Mouse (Mus musculus) gastrocnemius, postnatal 4 days (tissue): ENCODE data around the gene Hoxa3. TPM values are rescaled to one million over a fixed set of nuclear protein-coding genes. Genes with fewer than 3 reads are reported as not detected.

Experiments
- DNase-seq, 2 experiments: peaks; one replicate each; pipeline ENCODE4 v3.0.0; 2021 to 2022; ENCODE audit warnings: low spot score in 2 of 2, mixed read lengths in 2 of 2
- total RNA-seq, 2 experiments: library from RNA; stranded (reverse); gene quantifications; 2 replicates each; pipeline ENCODE4 v1.2.3; 2021

Hoxa3 gene
- total RNA-seq, 2 experiments from 2014 or later = 3.2 to 4.1 TPM

GRCm38 (mm10) chr6:52190410-52190809 lies 22.7 kb downstream of the Hoxa3 start:
- no peak for DNase-seq

DNA sequence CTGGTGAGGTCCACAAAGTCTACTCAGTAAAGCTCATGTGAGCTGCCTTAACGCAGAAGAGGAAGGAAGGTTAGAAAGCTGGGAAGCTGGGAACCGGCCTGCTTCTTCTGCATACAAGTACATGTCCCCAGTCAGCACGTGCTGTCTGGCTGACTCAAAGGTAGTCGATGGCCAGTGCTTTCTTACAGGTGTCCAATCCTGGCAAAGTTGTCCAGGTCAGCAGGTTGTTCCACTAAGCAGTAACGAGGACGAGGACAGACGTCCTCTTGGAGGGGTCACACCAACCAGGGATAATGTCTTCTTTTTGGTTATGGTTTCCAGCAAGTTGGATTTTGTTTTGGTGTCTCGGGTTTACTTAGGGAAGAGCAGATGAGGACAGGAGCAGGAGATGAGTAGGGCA lies 23.2 kb downstream of the Hoxa3 start:
- DNase-seq = no peak

DNA sequence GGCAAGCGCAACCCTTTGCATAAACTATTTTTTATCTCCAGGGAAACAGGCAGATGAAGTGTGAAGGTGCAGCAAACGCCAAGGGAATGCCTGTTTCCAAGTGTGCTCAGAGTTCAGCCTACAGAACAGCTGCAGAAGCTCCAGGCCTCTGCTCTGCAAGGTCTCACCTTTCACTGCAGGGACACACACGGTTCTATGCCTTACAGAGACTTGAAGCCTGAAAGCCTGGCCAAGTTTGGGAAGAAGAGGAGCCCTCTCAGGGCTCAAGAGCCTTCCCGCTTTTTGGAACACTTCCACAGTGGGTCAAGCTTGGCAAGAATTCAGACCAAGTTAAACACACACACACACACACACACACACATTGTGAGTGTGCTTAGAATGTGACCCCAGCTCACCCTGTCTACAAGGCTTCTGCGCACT lies 24.0 kb downstream of the Hoxa3 start:
- DNase-seq = no peak

DNA sequence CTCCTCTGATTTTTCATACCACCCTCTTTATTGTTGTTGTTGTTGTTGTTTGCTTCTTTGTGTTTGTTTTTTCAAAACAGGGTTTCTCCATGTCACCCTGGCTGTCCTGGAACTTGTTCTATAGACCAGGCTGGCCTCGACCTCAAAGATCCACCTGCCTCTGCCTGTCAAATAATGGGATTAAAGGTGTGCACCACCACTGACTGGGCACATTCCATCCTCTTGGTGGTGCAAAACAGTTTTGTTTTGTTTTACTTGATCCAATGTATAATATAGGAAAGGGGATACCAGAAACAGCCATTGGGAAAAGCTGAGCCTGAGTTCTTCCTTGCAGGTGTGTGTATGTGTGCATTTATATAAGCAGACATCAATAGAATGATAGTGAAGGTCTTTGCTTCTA lies 26.6 kb downstream of the Hoxa3 start:
- DNase-seq = no peak

DNA sequence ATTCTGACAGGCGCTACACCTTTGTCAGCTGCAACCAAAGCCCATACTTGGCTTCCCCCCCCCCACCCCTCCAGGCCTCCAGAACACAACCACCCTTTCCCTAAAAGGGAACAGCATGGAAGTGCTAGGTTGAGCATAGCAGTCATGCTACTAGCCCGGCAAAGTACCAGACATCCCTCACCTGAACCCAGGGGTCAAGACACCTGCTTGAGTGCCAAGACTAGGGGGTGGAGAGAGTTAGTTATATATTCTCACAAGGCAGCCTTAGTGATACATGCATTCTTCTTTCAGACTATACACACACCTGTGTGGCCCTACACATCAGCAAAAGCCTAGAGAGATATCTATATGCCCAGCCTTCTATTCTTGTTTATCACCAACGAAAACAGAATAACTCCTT lies 27.3 kb downstream of the Hoxa3 start:
- DNase-seq = no peak

DNA sequence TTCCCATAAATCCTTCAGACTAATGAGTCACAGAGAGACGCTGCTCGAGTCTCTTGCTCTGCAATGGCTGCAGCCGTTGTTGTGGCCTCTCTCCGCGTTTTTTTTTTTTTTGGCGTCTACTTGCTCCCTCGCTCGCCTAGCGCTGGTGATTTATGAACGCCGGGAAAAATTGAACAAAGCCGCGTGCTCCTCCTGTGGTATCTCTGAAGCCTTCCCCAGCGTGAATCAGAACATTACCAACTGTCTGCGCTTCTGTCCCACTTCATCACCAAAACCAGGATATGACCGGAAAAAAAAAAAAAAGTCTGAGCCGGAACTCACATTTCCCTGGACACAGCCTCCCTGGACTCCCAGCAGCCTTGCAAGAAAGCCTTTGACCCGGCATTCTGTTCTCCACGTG lies 27.9 kb downstream of the Hoxa3 start:
- DNase-seq = no peak

DNA sequence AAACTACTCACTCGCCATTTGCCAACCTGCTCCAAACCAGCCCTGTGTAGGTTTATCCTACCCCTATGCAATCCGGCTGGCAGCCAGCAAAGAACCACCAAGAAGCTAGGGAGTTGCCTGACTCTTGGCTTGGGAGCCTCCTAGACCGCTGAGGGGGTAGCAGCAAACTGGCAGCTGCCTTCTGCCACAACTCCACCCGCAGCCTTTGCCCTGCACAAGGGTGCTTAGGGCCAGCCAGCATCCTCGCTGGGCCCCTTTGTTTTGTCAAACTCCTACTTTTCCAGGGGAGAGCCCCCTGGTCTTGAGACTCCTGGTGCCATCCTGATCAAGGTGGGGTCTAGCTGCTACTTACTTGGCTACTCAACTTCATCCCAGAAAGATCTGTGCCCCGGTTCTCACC lies 28.5 kb downstream of the Hoxa3 start:
- DNase-seq = no peak

DNA sequence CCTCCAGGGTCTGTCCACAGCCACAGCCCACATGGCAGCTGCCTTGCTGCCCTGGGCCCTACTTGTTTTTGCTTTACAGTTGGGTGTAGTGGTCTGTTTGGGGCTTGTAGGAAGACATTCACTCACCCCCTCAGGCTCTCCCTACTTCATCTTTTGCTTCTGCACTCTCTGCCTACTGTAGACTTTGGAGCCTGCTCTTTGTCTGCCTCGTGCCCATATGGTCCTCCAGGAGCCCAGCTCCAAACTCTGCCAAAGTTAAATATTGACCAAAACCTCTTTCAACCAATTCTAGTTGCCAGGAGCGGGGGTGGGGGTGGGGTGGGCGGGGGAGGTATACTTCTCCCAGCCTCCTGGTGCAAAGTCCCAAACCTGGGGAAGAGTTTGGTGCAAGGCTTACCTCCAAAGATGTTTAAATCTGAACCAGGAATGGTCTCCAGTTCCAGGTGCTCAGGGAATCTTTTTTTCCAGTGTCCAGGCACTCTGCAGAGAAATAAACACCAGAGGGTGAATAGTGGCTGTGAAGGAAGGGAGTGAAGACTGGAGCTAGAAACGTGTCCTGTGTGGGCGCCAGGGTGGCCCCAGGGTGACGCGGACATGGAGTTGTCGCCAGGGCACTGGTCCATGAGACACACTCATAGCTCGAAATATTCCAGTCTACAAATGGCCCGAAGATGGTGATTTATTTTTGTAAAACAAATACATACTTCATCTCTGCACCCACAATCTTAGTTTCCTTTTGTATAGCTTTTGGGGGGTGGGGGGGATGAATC lies 29.6 kb downstream of the Hoxa3 start:
- DNase-seq = no peak

- DNase-seq = no peak
Measured at GRCm38 (mm10) chr6:52182793-52183192, 30.3 kb downstream of the Hoxa3 start.

DNA sequence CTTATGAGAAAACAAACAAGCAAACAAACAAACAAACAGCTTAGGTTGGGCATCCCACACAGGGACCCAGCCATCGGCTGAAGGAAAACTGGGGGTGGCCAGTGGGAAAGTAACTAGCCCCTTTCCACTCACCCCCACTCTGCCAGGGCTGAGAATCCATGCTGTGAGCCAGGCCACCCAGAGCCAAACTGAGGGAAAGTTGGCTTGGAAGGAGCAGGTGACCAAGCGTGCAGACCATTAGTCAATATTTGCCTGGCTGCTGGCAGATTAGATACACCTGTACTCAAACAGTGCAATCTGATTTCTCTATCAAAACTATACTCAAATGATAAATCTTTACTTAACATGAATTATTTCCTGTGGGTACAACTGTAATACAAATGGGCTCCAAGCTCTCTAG lies 31.1 kb downstream of the Hoxa3 start:
- no peak for DNase-seq

GRCm38 (mm10) chr6:52180726-52181125 lies 32.4 kb downstream of the Hoxa3 start:
- no peak for DNase-seq

DNA sequence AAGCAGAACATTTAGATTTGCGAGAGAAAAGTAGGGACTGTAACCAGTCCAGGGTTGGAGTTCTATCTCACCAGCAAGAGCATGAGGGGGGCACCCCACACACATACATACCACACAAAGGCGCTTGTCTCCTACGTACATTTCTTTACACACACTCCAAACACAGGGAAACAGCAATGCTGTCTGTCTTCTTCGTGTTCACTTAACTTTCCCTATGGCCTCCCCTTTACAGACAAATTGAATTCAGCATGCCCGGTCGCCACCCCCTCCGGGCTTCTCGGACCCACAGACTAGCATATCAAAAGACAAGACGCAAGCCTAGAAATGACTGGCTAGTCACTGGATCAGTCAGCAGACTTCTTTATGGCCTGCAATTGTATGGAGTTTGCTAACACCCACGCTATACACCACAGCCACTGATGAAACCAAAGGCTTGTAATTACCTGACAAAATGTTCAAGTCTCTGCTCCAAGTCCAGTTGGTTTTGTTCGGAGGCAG lies 32.9 kb downstream of the Hoxa3 start:
- DNase-seq = no peak

DNA sequence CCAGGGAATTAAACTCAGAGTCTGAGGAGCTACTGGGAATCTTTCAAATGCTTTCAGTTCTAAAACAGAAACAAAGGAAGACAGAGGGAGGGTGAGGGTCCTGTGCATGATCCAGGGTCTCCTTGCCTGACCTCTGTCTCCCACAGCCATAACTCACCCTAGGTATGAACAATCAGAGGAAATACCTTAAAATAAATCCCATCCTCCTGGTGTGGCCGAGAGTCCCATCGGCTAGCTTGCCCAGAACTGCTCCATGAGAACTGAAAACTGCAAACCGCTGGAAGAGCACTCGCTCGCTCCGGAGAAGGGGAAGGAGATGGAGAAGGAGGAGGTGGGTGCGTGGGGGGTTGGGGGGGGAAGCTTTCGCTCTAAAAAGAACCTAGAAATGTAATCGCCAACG lies 33.4 kb downstream of the Hoxa3 start:
- no peak for DNase-seq

DNA sequence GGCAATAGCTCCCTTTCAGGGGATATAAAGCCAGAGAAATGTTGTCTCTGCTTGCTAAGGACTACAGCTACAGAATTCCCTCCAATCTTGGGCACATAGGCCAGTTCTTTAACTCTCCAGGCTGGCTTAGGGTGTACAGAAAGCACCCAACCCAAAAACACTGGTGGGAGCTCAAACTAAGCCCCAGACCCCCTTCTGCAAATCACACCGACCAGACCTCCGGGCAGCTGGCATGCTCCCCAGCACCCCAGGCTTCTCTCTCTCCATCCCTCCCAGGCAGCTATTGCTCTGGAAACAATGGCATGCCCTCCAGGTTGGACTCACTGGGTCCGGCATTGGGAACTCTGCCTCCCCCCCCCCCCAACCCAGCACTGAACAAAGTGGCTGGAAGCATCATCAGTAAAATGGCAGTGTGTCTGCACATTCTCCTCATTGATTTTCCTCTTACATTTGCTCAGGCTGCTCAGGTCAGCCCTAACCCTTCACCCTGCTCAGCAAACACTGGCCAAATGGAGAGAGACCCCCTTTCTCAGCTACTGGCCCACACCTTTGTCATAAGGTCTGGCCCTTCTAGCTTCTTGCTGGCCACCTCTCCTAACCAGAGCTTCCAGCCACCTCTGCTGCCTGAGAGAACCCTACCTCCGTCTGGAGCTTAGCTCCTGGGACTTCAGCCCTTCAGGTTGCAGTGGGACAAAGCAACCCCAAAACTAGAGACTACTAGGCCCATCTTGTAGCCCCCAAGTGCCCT lies 34.0 kb downstream of the Hoxa3 start:
- DNase-seq = no peak

- DNase-seq = no peak
Measured at GRCm38 (mm10) chr6:52177806-52178205, 35.3 kb downstream of the Hoxa3 start.

- DNase-seq = no peak
Measured at GRCm38 (mm10) chr6:52177061-52177735, 35.9 kb downstream of the Hoxa3 start, which contains the start of gene 5730596B20Rik. TSS of gene 5730596B20Rik (plus strand) at chr6:52177498.

DNA sequence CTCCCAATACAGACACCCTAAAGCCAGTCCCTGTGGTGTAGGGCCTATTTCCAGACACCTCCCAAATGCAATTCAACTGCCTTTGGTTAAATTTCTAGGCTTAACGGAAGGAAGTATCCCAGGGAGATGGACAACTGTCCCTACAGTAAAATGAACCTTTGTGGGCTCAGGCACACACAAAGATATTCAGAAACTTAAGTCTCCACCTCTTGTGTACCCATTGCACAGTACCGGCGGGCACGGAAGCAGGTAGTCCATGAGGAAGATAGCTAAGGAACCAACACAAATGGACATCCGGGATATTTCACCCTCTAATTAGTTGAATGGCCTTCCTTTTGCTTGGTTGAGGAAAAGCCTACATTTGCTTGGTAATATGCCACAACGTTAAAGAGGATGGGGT lies 36.7 kb downstream of the Hoxa3 start:
- DNase-seq = no peak

DNA sequence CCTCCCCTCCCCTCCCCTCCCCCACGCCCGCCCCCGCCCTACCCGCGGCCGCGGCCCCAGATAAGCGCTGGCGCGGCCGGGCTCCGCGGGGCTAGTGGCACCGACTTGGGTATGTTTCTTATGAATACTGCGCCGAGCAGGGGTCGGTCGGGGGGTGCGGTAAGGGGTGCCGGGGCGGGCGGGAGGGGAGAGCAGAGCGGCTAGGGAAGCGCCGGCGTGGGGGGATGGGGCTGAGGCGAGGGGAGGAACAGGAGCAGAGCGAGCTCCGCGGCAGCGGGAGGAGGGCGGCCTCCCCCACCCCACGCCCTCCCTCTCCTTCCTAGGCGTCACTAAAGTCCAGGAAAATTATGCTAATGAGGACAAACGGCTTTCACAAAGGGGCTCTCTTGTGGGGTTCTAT lies 37.3 kb downstream of the Hoxa3 start:
- no peak for DNase-seq

- no peak for DNase-seq
Measured at GRCm38 (mm10) chr6:52174968-52175751, 38.0 kb downstream of the Hoxa3 start.

- no peak for DNase-seq
Measured at GRCm38 (mm10) chr6:52173648-52174047, 39.5 kb downstream of the Hoxa3 start.

- DNase-seq = peak in 1 of 2 experiments; percentile 80
Measured at GRCm38 (mm10) chr6:52172501-52172900, 40.6 kb downstream of the Hoxa3 start.
